Mouse (Mus musculus): ENCODE measurements around the gene Bid.
"Not testable (repeated sequence)": the region's sequence is repeated elsewhere in the genome, so short reads cannot be mapped to it uniquely, and the experiment has no call there.

DNA sequence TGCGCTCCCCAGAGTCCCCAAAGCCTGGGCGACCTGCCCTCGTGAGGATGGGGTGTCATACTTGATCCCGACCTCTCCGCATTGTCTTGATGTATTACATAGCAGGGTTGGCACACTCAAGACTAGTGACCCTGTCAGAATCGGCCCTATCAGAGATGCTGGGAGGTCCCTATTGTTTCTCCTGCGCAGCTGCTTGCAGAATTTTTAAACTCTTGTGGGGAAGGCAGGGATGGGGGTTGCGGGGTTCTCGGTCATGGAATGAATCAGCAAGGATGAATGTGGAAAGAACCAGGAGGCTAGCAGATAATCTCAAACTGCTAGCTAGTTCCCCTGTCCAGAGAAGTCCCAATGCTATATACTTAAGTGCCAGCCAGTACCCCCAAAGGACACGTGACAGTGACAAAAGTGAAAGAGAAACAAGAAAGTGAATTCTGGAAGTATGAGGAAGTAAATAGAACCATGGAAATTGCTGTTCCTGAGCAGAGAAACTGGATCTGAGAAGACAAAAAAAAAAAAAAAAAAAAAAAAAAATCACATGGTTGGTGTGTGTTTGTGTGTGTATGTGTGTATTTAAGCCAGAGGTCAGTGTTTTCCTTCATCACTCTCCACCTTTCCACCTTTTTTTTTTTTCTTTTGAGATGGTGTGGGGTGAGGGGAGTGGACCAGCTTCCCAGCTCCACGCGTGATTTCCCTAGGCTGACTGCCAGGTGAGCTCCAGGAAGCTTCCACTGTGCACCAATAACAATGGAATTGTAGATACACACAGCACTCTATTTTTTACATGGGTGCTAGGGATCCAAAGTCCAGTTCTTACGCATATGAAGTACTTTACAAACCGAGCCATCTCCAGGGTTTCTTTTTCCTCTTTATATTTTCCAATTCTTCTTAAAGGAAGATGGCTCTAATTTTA, 574 bp upstream of the Bid start:
- TF ChIP-seq POLR2A (IDR thresholded peaks at IDR 0.05; ENCODE audit: borderline replicate concordance, extremely low read depth, insufficient read depth, insufficient read length, poor library complexity, severe bottlenecking); CTCF (IDR thresholded peaks at IDR 0.05; ENCODE audit: borderline replicate concordance, extremely low read depth, insufficient read depth, insufficient read length): not testable (repeated sequence)
